Mouse (Mus musculus): ENCODE measurements around the gene Mogat2.

DNA sequence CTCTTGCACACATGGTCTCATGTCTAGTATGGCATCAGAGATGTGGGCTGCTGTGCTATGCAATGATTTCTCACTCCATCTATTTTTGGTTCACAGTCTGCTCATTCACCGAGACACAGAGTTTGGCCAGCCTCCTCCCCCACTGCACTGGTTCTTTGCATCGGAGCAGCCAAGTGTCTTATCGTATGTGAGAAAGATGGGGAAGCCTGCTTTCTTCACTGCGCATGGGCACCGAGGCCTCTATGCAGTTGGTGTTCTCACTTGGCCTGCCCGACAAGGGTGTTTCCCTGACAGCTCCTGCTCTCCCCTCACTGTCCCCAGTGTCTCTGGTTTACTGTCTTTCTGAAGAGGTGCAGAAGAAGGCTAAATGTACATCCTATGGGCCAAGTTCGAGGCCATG, 16.6 kb upstream of the Mogat2 start:
- no peak for TF ChIP-seq CTCF (IDR thresholded peaks at IDR 0.05; ENCODE audit: extremely low read depth, insufficient read depth, insufficient read length, insufficient replicate concordance)
- no peak for TF ChIP-seq POLR2A (IDR thresholded peaks at IDR 0.05; ENCODE audit: low read depth, low read length)

Measured in spleen, adult 2 months (tissue).